27 mouse cellular contexts compared by ENCODE assay signal in genomic region chr9:102314795-102315194, GRCm38 (mm10). TPM values are rescaled to one million over a fixed set of nuclear protein-coding genes. Genes with fewer than 3 reads are reported as not detected.
"Had no signal": no experiment of that assay in that cellular context is flagged by ENCODE, and none has a peak within 500 bp of the region (broad histone marks: within the 10 kb centered on the region; RNA-seq: fewer than 3 reads in every experiment).

No protein-coding gene starts in this region.

- H3K27ac ChIP-seq: gastrocnemius, adult 2 months; heart, embryonic 10.5 days; hindbrain, embryonic 10.5 days; hindbrain, embryonic 12.5 days; intestine, embryonic 15.5 days; left cerebral cortex, adult 2 months; limb, embryonic 10.5 days; limb, embryonic 12.5 days; liver, embryonic 13.5 days; liver, embryonic 15.5 days had no signal

- H3K27me3 ChIP-seq: hindbrain, embryonic 12.5 days; intestine, embryonic 15.5 days; limb, embryonic 12.5 days; liver, embryonic 13.5 days; liver, embryonic 15.5 days had no signal

- H3K9me3 ChIP-seq: heart, embryonic 10.5 days; hindbrain, embryonic 12.5 days; intestine, embryonic 15.5 days; limb, embryonic 10.5 days; liver, embryonic 13.5 days; liver, embryonic 15.5 days had no signal

- H3K36me3 ChIP-seq: heart, embryonic 10.5 days; heart, embryonic 12.5 days; hindbrain, embryonic 10.5 days; hindbrain, embryonic 12.5 days; intestine, embryonic 15.5 days; limb, embryonic 10.5 days; limb, embryonic 12.5 days; liver, embryonic 13.5 days; liver, embryonic 15.5 days had no signal

- H3K9ac ChIP-seq: heart, embryonic 12.5 days; hindbrain, embryonic 12.5 days; intestine, embryonic 15.5 days; limb, embryonic 12.5 days; liver, embryonic 13.5 days; liver, embryonic 15.5 days; liver, postnatal 0 days had no signal

- H3K4me1 ChIP-seq: heart, embryonic 12.5 days; intestine, embryonic 15.5 days; liver, embryonic 13.5 days; liver, embryonic 15.5 days had no signal

- H3K4me2 ChIP-seq: heart, embryonic 12.5 days; hindbrain, embryonic 12.5 days; intestine, embryonic 15.5 days; limb, embryonic 12.5 days; liver, embryonic 11.5 days; liver, embryonic 13.5 days; liver, embryonic 15.5 days had no signal

- H3K4me3 ChIP-seq: gastrocnemius, adult 2 months; heart, embryonic 10.5 days; heart, embryonic 12.5 days; hindbrain, embryonic 10.5 days; hindbrain, embryonic 12.5 days; intestine, embryonic 15.5 days; left cerebral cortex, adult 2 months; limb, embryonic 10.5 days; limb, embryonic 12.5 days; liver, embryonic 13.5 days; liver, embryonic 15.5 days had no signal

- ATAC-seq: hindbrain, embryonic 16.5 days; inflammation-experienced regulatory T-cells, adult 6 months; intestine, embryonic 15.5 days; intestine, postnatal 0 days; liver, postnatal 0 days had no signal

- DNase-seq: gastrocnemius, adult 2 months; gastrocnemius, postnatal 10 days; gastrocnemius, postnatal 25 days; heart, adult 18-20 months; heart, postnatal 10 days; heart, postnatal 4 days; kidney, adult 18-20 months; kidney, adult 8-10 months; kidney, postnatal 10 days; kidney, postnatal 25 days; kidney, postnatal 4 days; liver; liver, embryonic 13.5 days; liver, postnatal 0 days had no signal

RNA-seq across cellular contexts. Expression of gene Ephb1, which starts 39.7 kb away (rescaled TPM):
- polyA plus RNA-seq: inflammation-experienced regulatory T-cells, adult 6 months had no signal
